Mouse (Mus musculus): ENCODE data around the gene Actr2.

GRCm38 (mm10) chr11:20067521-20067920 is 45.2 kb downstream of the Actr2 start:
- no peak for TF ChIP-seq CTCF (IDR thresholded peaks at IDR 0.05; ENCODE audit: control insufficient read depth, insufficient read depth, insufficient replicate concordance, low read depth, low read length)
- TF ChIP-seq POLR2A (IDR thresholded peaks at IDR 0.05; ENCODE audit: control insufficient read depth, low read depth, low read length): no peak

Measured in testis, adult 2 months (tissue).